Mouse (Mus musculus): ENCODE data around the gene Adamtsl1.

Adamtsl1 gene

DNA sequence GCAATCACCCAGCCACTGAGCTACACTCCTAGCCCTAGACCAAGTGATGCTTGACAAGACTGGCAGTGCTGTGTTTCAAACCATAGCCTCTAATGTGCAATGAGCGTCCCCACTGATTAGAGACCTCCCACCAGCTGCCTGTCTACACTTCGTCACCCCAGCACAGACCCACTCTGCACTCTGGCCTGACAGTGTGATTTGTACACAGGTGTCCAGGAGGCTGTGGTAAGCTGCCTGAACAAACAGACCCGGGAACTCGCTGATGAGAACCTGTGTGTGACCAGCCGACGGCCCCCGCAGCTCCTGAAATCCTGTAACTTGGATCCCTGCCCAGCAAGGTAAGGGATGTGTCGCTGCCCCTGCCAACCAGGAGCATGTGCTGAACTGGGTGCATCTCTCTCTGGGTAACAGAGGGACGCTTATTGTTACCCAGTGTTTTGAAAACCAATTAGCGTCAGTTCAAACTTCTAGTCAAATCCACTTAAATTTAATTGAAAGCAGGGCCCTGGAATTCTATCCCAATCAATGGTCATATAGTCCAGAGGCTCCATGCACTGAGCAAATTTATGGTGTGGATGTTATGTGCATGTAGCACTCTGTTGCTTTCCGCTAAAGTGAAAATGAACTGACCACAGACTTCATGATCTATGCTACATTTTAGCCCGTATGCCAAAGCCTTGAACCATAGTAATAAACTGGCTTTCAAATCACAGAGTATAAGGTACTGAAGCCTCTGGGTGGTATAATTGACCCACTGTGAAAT is 775.7 kb downstream of the Adamtsl1 start:
- in situ Hi-C loops (cut with MboI; ENCODE audit: unreplicated experiment in 2 of 2): no loop called here

DNA sequence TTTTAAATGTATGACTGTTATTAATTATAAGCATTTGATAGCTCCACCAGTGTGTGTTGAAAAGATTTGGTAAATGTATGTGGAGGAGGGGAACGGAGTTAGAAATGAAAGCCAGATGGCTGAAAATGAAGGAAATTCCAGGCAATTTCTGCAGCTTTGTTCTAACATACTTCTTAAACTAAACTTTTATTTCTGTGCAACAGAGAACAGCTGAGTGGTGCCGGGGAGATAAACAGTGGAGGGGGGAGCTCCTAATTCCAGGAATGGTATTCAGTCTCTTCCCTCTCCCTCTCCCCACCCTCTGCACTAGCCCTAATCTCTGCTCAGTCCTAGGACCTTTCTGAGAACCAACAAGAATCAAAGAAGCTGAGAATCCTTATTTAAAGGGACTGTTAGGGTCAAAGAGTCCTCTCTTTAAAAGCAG is 780.9 kb downstream of the Adamtsl1 start:
- in situ Hi-C loops (cut with MboI; ENCODE audit: unreplicated experiment in 2 of 2): no loop called here

DNA sequence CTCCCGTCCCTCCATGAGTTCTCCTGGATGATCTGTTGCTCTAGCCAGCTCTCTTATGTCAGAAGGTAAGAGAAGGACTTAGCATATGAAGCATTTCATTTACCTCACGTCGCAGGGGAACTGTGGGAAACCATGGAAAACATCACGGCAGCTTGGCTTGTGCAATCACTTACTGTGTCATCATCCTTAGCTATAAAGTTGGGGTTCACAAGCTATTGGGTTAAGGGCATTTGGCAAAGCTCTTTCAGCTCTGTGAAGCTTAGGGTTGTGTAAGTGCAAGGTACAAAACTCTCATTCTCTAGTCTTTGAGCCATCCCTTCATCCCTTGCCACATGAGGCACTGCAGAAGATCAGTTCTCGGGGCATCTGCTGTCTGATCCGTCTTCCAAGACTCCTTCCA is 787.5 kb downstream of the Adamtsl1 start:
- in situ Hi-C loops (cut with MboI; ENCODE audit: unreplicated experiment in 2 of 2): no loop called here

- in situ Hi-C loops (cut with MboI; ENCODE audit: unreplicated experiment in 2 of 2): no loop called here
Observed at GRCm38 (mm10) chr4:86302095-86302494, 788.1 kb downstream of the Adamtsl1 start.

DNA sequence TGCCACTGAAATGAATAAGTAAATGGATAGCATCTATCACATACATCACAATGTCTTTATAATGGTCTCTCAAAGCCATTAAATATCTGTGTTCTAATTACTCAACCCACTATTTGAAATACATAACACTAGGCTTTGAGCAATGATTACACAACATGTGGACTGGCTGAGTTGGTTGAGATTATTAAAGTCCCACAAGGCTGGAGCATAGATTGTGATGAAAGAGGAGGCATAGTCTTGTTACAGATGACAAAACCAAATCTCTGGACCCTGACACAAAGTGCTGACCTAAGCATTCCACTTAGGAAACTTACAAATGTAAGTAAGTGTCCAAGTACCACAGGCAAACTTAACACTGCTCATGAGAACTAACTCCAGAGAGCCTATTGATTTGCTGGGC is 792.8 kb downstream of the Adamtsl1 start:
- in situ Hi-C loops (cut with MboI; ENCODE audit: unreplicated experiment in 2 of 2): no loop called here

DNA sequence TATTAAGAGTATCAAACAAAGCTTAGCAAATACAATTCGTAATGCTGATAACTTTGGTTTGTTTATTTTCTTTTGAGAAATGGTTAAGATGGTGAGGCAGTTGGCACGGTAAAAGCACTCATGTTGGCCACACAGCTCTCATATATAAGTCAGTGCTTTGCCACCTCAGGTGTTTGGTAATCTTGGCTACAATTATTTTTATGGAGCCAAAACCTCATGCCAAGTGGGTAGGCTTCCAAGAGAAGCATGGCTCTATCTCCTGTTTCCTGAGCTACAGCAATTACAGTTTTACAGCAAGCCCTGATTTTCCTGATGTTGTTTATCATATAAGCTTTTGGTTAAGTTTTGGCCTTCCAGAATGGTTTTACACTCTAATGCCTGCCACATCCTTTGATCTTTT is 795.2 kb downstream of the Adamtsl1 start:
- in situ Hi-C loops (cut with MboI; ENCODE audit: unreplicated experiment in 2 of 2): no loop called here

DNA sequence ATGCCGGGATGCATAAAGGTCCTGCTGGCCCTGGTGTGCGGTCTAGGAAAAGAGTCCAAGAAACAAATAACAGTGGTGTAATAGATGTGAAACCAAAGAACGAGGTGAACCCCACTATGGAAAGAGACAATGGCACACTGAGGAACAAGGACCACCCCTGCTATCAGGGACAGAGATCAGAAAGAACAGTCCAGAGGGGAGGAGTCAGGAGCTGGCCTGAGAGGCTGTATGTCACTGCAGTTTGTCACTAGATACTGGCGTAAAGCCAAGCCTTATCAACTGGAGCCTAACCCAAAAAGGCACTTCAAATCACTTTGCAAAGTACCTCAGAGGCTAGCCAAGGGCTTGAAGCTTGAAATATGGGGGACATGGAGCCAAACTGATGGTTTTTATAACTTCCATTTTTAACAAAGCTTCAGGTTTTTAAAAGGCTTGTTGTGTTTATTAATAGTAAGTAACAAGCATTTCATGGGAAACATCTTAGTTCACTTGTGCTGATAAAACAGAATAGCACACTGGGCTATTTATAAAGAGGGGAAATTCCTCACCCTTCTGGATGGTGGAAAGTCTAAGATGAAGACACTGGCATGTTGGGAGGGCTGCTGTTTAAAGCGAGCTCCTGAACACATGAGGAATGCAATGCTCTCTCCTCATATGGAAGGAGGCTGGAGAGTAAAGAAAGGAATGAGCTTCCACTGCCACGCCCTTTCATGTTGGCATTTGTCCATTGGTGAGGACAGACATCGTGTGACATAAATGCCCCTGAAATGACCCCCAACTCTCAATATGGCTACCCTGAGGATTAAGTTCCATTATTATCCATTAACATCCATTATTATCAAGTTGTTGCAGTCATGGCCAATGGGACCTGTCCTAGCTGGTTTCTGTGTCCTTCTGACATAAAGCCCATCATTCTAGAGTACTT is 797.1 kb downstream of the Adamtsl1 start:
- in situ Hi-C loops (cut with MboI; ENCODE audit: unreplicated experiment in 2 of 2): no loop called here

DNA sequence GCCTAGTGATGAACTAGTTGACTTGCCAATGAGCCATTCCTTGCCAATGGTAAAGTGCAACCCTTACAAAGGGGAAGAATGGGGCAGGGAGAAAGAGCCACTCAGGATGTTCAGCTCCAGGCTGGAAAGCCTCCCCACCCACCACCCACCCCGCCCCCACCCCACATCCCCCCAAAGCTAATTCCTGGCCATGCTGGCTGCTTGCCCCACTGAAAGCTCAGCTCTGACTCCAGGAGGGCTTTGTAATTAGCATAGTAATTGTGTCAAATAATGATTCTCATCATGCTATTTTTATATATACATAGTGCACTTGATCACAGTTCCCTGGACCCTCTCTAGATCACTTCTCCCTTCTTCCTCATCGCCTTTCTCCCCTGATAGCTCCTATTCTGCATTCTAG is 798.4 kb downstream of the Adamtsl1 start:
- in situ Hi-C loops (cut with MboI; ENCODE audit: unreplicated experiment in 2 of 2): no loop called here

GRCm38 (mm10) chr4:86314442-86314841 is 800.5 kb downstream of the Adamtsl1 start:
- in situ Hi-C loops (cut with MboI; ENCODE audit: unreplicated experiment in 2 of 2): no loop called here

GRCm38 (mm10) chr4:86315122-86315521 is 801.1 kb downstream of the Adamtsl1 start:
- in situ Hi-C loops (cut with MboI; ENCODE audit: unreplicated experiment in 2 of 2): no loop called here

DNA sequence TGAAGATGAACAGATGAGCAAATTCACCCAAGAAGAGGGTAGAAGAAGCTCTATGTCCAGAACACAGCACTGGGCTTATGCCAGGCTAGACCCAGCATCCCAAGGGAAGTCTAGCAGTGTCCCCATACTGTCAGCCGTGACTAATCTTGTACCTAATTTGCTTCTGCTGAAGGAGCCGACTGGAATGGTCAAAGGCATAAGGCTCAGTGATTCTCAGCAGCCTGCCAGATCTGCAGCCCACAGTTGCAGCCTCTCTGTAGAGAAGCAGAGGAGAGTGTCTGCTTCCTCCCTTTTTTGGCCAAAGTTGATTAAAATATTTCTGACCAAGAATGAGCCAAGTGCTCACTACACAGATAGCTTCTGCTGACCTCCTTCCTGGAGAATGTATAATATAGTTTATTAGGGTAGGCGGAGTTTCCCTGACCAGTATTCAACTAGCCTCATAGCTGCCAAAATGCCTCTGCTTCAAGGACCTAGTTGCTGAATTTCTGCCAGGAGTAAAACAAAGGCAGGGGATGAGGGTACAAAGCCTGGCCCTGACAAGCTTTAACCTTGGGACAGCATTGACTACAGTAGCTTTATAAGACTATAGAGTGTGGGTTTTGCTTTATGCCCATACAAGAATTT is 804.1 kb downstream of the Adamtsl1 start:
- in situ Hi-C loops (cut with MboI; ENCODE audit: unreplicated experiment in 2 of 2): no loop called here

- in situ Hi-C loops (cut with MboI; ENCODE audit: unreplicated experiment in 2 of 2): no loop called here
Observed at GRCm38 (mm10) chr4:86325411-86325810, 811.4 kb downstream of the Adamtsl1 start.

- in situ Hi-C loops (cut with MboI; ENCODE audit: unreplicated experiment in 2 of 2): no loop called here
Observed at GRCm38 (mm10) chr4:86326003-86326402, 812.0 kb downstream of the Adamtsl1 start.

GRCm38 (mm10) chr4:86326638-86327037 is 812.7 kb downstream of the Adamtsl1 start:
- in situ Hi-C loops (cut with MboI; ENCODE audit: unreplicated experiment in 2 of 2): no loop called here

DNA sequence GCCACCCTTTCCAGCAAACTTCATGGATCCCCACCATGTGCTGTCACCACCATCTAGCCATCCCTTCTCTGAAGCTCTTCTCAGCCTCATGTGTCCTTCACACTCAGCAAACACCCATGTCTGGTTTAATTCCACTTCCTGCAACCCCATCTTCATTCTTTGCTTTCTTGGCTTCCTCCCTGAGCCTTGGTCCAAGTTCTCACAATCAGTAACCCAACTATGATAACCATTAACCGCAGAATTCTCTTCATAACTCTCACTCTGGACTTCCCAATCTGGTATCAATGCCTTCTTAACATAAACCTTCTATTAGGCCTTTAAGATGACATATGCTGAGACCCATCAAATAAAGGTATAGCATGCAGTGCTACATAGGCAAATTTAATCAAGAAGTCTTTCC is 815.5 kb downstream of the Adamtsl1 start:
- in situ Hi-C loops (cut with MboI; ENCODE audit: unreplicated experiment in 2 of 2): no loop called here

DNA sequence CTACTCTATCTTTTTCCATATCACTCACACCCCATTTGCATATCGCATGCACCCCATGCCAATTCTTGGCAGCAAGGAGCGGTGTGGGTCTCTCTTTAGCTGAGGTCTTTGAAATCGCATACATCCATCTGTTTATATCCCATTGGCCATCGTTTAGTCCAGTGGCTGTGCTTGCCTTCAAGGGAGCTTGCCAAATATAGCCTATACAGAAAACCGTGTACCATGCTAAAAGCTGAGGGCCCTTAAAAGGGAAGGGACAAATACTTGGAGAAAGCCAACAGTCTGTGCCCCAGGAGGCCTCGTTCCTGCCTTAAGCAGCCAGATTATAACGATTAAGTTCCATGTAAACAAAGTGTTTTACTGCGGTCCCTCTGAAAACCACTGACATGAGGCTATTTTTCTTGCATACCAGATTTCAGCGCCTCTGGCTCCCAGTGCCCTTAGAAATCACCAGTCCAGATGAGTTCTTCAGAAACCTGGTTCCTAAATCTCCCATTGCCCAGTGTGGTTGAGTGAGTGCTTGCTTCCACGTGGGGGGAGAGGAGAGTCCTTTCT is 822.0 kb downstream of the Adamtsl1 start:
- in situ Hi-C loops (cut with MboI; ENCODE audit: unreplicated experiment in 2 of 2): no loop called here

- in situ Hi-C loops (cut with MboI; ENCODE audit: unreplicated experiment in 2 of 2): no loop called here
Observed at GRCm38 (mm10) chr4:86337216-86337765, 823.3 kb downstream of the Adamtsl1 start.

GRCm38 (mm10) chr4:86349341-86349740 is 835.4 kb downstream of the Adamtsl1 start:
- in situ Hi-C loops (cut with MboI; ENCODE audit: unreplicated experiment in 2 of 2): no loop called here

- in situ Hi-C loops (cut with MboI; ENCODE audit: unreplicated experiment in 2 of 2): no loop called here
Observed at GRCm38 (mm10) chr4:86352121-86352520, 838.1 kb downstream of the Adamtsl1 start.

GRCm38 (mm10) chr4:86353550-86353949 is 839.6 kb downstream of the Adamtsl1 start:
- in situ Hi-C loops (cut with MboI; ENCODE audit: unreplicated experiment in 2 of 2): no loop called here

DNA sequence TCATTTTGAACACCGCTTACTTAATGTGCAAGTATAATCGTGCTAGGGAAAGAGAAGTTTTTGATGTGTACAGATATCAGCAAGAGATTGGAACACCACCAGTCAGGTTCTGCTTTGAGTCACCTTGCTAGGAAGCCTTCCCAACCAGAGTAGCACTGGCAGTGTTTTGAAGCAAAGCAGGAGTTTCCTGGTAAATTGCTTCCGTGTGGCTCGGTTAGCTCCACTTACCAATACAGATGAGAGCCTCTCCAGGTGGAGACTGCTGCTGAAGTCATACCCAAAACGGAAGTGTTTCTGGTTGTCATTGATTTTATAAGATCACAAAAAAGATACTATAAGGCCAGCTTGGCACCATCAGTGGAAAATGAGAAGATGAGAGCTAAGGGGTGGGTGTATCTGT is 845.4 kb downstream of the Adamtsl1 start:
- in situ Hi-C loops (cut with MboI; ENCODE audit: unreplicated experiment in 2 of 2): no loop called here

Measured in v-Abl transformed pro-B cells (cell line).